Mouse (Mus musculus): Measurements from ENCODE around the gene Tmem163. TPM values are rescaled to one million over a fixed set of nuclear protein-coding genes. Genes with fewer than 3 reads are reported as not detected.

Tmem163 gene
- polyA plus RNA-seq, 1 experiment from 2014 or later = 0.62 TPM

DNA sequence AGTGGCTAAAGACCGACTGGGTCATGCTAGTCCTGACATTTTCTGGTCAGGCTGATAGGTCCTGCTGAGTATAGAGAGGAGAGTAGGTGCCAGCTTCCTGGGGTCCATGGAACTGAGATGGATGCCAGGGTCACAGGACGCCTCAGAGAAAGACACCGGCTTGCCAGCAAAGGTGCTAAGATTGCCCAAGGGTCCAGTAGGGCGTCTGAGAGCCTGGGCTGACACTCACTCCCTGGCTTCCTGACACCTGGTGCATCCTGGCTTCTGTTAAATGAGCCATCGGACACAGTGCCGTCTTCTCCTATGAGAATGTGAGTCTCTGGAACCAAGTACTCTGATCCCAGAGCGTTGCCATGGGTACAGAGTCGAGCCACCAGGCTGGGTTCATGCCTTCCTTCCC, 170.4 kb downstream of the Tmem163 start:
- H3K36me3 ChIP-seq (ENCODE audit: control insufficient read depth, insufficient read depth, low read length) = no peaks in the 10 kb centered on the region
- no peak overlapping the region for H3K27ac ChIP-seq (ENCODE audit: low read depth, low read length)
- 80% methylated on average over 8 of the region's 8 CpGs for WGBS
- no peak overlapping the region for H3K4me2 ChIP-seq (replicated peaks; ENCODE audit: low read depth, low read length)
- H3K4me3 ChIP-seq (ENCODE audit: low read length) = no peak overlapping the region
- ATAC-seq (ENCODE audit: low FRiP score, low TSS enrichment) = no peak
- H3K27me3 ChIP-seq (ENCODE audit: control insufficient read depth, insufficient read depth, low read length) = no peaks in the 10 kb centered on the region
- H3K4me1 ChIP-seq (ENCODE audit: control insufficient read depth, insufficient read depth, low read length) = no peaks in the 10 kb centered on the region
- H3K9ac ChIP-seq (ENCODE audit: low read depth, low read length) = no peak overlapping the region
- H3K9me3 ChIP-seq (ENCODE audit: control insufficient read depth, low read length) = no peaks in the 10 kb centered on the region

DNA sequence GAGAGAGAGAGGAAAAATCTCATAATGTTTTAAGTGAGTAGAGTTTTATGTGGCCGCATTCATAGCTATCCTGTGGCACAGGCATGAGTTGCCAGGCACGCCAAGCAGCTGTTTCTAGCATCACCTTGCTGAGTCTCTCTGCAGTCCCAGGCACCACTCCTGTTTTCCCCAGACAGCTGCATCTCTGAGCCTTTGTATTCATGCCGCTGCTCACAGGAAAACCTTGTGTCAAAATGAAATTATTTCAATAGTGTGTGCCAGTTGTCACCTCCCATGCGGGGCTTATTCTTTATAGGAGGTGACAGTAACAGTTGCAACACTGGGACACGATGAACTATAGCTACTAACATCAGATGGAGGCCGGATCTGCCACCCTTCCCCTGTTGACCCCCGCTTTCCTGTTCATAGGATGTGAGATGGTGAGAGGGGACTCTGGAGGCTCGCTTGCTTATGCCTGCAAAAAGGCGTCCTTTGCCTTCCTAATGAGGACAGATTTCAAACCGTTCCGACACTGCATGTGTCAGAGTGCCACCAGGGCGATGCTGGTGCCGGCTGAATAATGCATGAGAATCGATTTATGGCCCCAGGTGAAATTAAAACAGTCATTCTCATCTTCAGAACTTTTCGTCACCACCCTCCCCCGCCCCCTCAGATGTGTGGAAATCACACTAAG, 171.1 kb downstream of the Tmem163 start:
- H3K36me3 ChIP-seq (ENCODE audit: control insufficient read depth, insufficient read depth, low read length) = no peaks in the 10 kb centered on the region
- H3K9me3 ChIP-seq (ENCODE audit: control insufficient read depth, low read length) = no peaks in the 10 kb centered on the region
- no peak overlapping the region for H3K4me2 ChIP-seq (replicated peaks; ENCODE audit: low read depth, low read length)
- no peaks in the 10 kb centered on the region for H3K4me1 ChIP-seq (ENCODE audit: control insufficient read depth, insufficient read depth, low read length)
- ATAC-seq (ENCODE audit: low FRiP score, low TSS enrichment) = no peak
- no peak overlapping the region for H3K4me3 ChIP-seq (ENCODE audit: low read length)
- H3K27me3 ChIP-seq (ENCODE audit: control insufficient read depth, insufficient read depth, low read length) = no peaks in the 10 kb centered on the region
- H3K27ac ChIP-seq (ENCODE audit: low read depth, low read length) = no peak overlapping the region
- 68% methylated on average over 16 of the region's 16 CpGs for WGBS
- H3K9ac ChIP-seq (ENCODE audit: low read depth, low read length) = no peak overlapping the region

DNA sequence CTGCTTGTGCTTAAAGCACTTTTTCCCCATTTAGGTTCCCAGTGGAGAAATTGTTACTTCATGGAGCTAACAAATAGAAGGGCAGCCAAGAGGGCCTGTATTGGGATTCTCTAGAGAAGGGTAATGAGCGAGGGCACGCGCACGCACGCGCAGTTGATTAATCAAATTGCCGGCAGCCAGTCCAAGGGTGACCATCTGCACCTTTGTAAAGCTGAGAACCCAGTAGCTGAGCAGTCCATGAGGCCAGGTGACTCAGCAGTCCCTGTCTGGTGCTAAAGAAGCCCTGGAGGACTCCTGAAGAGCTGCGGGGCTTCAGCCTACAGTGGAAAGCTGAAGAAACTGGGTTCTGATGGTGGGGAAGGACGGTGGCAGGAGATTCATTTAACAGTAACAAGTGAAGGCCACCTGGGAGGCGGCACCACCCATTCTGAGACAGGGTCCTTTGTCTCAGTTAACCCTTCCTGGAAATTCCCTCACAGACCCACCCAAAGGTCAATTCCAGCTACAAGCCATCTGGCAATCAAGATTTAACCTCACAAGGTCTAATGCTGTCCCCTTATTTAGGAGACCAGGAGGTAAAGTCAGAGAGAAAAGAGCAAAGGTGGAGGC, 172.2 kb downstream of the Tmem163 start:
- no peaks in the 10 kb centered on the region for H3K4me1 ChIP-seq (ENCODE audit: control insufficient read depth, insufficient read depth, low read length)
- ATAC-seq (ENCODE audit: low FRiP score, low TSS enrichment) = no peak
- WGBS = 73% methylated on average over 10 of the region's 10 CpGs

DNA sequence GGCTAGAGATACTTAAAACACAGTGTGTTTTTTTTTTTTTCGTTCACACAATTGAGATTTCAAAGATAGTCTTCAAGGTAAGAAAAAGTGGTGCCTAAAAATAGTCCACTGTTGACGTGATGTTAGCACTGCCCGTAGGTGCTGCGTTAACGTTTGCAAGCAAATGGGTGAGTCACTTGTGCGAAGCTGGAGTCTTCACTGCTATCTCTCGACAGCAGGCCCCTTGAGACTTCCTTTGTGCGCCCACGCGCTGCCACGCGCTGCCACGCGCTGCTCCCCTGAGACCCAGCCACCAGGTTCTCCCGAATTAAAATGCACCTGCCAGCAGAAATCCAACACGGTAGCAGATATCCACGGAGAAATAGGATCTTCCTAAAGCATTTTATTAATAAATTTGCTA, 178.6 kb downstream of the Tmem163 start:
- Histone ChIP-seq H3K27me3 (ENCODE audit: control insufficient read depth, insufficient read depth, low read length) (no peaks in the 10 kb centered on the region), H3K9me3 (ENCODE audit: control insufficient read depth, low read length) (no peaks in the 10 kb centered on the region), H3K9ac (ENCODE audit: low read depth, low read length) (no peak overlapping the region), H3K4me1 (ENCODE audit: control insufficient read depth, insufficient read depth, low read length) (no peaks in the 10 kb centered on the region), H3K4me2 (replicated peaks; ENCODE audit: low read depth, low read length) (no peak overlapping the region), H3K4me3 (ENCODE audit: low read length) (no peak overlapping the region), H3K36me3 (ENCODE audit: control insufficient read depth, insufficient read depth, low read length) (no peaks in the 10 kb centered on the region), H3K27ac (ENCODE audit: low read depth, low read length) (no peak overlapping the region)
- no peak for ATAC-seq (ENCODE audit: low FRiP score, low TSS enrichment)
- 83% methylated on average over 17 of the region's 17 CpGs for WGBS

More for the DNA sequence above, 172.2 kb downstream of the Tmem163 start:
- Histone ChIP-seq H3K9me3 (ENCODE audit: control insufficient read depth, low read length) (no peaks in the 10 kb centered on the region), H3K4me3 (ENCODE audit: low read length) (no peak overlapping the region), H3K9ac (ENCODE audit: low read depth, low read length) (no peak overlapping the region), H3K4me2 (replicated peaks; ENCODE audit: low read depth, low read length) (no peak overlapping the region), H3K27me3 (ENCODE audit: control insufficient read depth, insufficient read depth, low read length) (no peaks in the 10 kb centered on the region), H3K27ac (ENCODE audit: low read depth, low read length) (no peak overlapping the region), H3K36me3 (ENCODE audit: control insufficient read depth, insufficient read depth, low read length) (no peaks in the 10 kb centered on the region)

DNA sequence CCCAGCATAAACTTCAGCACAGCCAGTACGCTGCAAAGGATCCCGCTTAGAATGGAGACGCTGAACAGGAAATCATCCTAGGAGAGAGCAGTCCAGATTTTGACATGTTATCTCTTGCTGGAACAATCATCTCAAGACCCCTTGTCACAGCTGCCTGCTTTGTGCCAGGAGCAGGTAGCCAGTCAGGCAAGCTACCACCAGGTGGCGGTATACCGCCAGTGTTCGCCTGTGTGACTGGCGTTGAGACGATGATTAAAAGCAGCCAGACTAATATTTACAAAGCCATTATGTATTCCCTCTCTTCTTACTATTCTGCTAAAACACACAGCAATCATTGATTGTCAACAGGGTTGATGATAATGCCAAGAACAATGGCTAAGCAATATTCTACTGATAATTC, 179.1 kb downstream of the Tmem163 start:
- Histone ChIP-seq H3K4me3 (ENCODE audit: low read length) (no peak overlapping the region), H3K9ac (ENCODE audit: low read depth, low read length) (no peak overlapping the region), H3K36me3 (ENCODE audit: control insufficient read depth, insufficient read depth, low read length) (no peaks in the 10 kb centered on the region), H3K27me3 (ENCODE audit: control insufficient read depth, insufficient read depth, low read length) (no peaks in the 10 kb centered on the region), H3K27ac (ENCODE audit: low read depth, low read length) (no peak overlapping the region), H3K4me1 (ENCODE audit: control insufficient read depth, insufficient read depth, low read length) (no peaks in the 10 kb centered on the region), H3K9me3 (ENCODE audit: control insufficient read depth, low read length) (no peaks in the 10 kb centered on the region), H3K4me2 (replicated peaks; ENCODE audit: low read depth, low read length) (no peak overlapping the region)
- 14% methylated on average over 8 of the region's 8 CpGs for whole genome bisulfite sequencing
- no peak for ATAC-seq (ENCODE audit: low FRiP score, low TSS enrichment)

DNA sequence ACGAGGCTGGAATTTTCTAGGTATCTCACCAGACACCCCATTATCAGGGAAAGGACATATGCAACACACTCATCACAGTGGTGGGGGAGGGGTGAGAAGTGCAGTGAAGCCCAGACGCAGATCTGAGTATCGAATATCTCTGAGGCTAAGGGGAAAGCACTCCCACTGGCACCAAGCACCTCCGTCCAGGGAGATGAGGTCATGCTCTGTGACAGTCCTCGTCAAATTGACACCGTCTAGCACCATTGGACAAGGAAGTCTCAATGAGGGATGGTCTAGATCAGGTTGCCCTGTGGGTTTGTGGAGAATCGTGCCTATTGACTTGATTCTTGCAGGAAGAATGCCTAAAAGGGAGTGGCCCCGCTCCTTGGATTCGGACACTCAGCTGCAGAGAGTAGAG, 180.6 kb downstream of the Tmem163 start:
- Histone ChIP-seq H3K9ac (ENCODE audit: low read depth, low read length) (no peak overlapping the region), H3K36me3 (ENCODE audit: control insufficient read depth, insufficient read depth, low read length) (no peaks in the 10 kb centered on the region), H3K4me1 (ENCODE audit: control insufficient read depth, insufficient read depth, low read length) (no peaks in the 10 kb centered on the region), H3K9me3 (ENCODE audit: control insufficient read depth, low read length) (no peaks in the 10 kb centered on the region), H3K4me2 (replicated peaks; ENCODE audit: low read depth, low read length) (no peak overlapping the region), H3K27ac (ENCODE audit: low read depth, low read length) (no peak overlapping the region), H3K4me3 (ENCODE audit: low read length) (no peak overlapping the region), H3K27me3 (ENCODE audit: control insufficient read depth, insufficient read depth, low read length) (no peaks in the 10 kb centered on the region)
- WGBS = 37% methylated on average over 9 of the region's 9 CpGs
- ATAC-seq (ENCODE audit: low FRiP score, low TSS enrichment) = 0 out of 2 replicates have a peak, but pooled peaks have one; percentile 40

DNA sequence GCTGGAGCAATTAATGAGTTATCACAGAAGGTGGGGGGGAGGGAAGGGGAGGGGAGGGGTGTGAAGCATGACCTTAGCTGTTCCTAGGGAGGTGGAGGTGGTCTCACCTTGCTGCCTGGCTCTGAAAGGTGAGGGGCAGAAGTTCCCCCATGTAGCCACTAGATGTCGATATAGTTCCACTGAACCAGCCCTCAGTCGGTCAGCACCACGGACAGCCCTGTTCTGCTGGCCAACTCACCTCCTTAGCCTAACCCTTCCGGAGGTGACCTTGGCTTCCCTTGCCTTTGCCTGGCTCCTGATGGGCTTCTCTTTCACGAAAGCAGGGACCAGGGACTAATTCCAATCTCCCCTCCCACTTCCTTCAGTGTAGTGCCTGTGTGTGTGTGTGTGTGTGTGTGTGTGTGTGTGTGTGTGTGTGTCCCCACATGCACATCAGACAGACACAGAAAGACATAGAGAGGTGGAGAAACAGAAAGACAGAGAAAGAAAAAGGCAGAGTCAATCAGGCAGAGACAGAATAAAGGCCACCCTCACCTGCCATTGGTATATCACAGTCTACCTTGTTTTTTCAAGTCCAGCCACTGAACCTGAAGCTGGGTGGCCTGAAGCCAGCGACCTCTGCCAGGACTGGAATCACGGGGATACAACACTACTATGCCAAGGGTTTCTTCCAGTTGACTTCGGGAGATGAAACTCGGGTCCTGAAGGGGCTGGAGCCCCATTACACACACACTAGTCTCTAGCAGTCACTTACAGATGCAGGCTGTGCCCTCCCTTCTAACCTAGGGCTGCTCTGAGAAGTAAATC, 182.4 kb downstream of the Tmem163 start:
- WGBS = 36% methylated on average over 9 of the region's 9 CpGs

DNA sequence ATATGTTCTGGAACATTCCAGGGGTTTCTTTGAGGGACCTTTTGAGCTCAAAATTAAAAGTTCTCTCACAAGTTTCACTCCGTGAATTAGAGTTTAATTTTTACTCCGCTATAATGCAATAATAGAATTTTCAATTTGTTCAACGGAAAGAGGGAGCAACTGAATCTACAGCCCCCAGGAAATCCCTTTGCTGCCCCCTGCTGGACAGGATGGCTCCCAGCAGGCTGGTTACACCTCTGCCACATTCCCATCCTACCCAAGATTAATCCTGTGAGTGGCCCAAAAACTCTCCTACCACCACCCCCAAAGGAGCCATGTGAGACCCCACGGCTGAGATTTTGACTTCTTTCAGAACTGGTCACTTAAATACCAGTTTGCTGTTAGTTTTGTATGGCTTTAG, 192.2 kb downstream of the Tmem163 start:
- ATAC-seq (ENCODE audit: low FRiP score, low TSS enrichment) = no peak
- no peaks in the 10 kb centered on the region for H3K4me1 ChIP-seq (ENCODE audit: control insufficient read depth, insufficient read depth, low read length)
- no peaks in the 10 kb centered on the region for H3K27me3 ChIP-seq (ENCODE audit: control insufficient read depth, insufficient read depth, low read length)
- peaks cover 5% of the 10 kb centered on the region; the same call in 1 of the 2 replicates for H3K36me3 ChIP-seq (ENCODE audit: control insufficient read depth, insufficient read depth, low read length)
- H3K9ac ChIP-seq (ENCODE audit: low read depth, low read length) = no peak overlapping the region
- no peak overlapping the region for H3K27ac ChIP-seq (ENCODE audit: low read depth, low read length)
- WGBS = 86% methylated on average over 4 of the region's 4 CpGs
- H3K4me2 ChIP-seq (replicated peaks; ENCODE audit: low read depth, low read length) = no peak overlapping the region
- no peak overlapping the region for H3K4me3 ChIP-seq (ENCODE audit: low read length)
- H3K9me3 ChIP-seq (ENCODE audit: control insufficient read depth, low read length) = no peaks in the 10 kb centered on the region

More for the DNA sequence above, 182.4 kb downstream of the Tmem163 start:
- Histone ChIP-seq H3K4me2 (replicated peaks; ENCODE audit: low read depth, low read length) (no peak overlapping the region), H3K9me3 (ENCODE audit: control insufficient read depth, low read length) (no peaks in the 10 kb centered on the region), H3K4me1 (ENCODE audit: control insufficient read depth, insufficient read depth, low read length) (no peaks in the 10 kb centered on the region), H3K27me3 (ENCODE audit: control insufficient read depth, insufficient read depth, low read length) (no peaks in the 10 kb centered on the region), H3K27ac (ENCODE audit: low read depth, low read length) (no peak overlapping the region), H3K36me3 (ENCODE audit: control insufficient read depth, insufficient read depth, low read length) (no peaks in the 10 kb centered on the region), H3K9ac (ENCODE audit: low read depth, low read length) (no peak overlapping the region), H3K4me3 (ENCODE audit: low read length) (no peak overlapping the region)
- no peak for ATAC-seq (ENCODE audit: low FRiP score, low TSS enrichment)

DNA sequence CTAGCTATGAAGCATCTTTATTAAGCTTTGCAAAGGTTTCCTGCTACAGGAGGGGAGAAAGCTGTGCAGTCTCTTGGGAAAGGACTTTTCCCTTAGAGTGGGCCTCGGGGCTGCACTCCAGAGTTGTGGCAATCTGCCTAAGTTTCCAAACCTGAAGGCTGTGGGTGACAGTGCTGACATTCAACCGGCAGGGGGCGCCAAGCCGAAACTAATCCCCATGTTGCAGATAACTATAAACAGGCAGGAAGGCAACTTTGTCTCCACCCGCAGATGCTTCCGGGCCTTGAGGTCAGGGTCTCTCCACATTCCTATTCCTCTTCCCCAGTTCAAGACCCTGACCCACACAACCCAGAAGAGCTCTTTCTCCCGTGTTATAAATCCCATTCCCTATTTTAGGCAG, 194.5 kb downstream of the Tmem163 start:
- 45% methylated on average over 7 of the region's 7 CpGs for WGBS
- Histone ChIP-seq H3K27ac (ENCODE audit: low read depth, low read length) (no peak overlapping the region), H3K4me3 (ENCODE audit: low read length) (no peak overlapping the region), H3K27me3 (ENCODE audit: control insufficient read depth, insufficient read depth, low read length) (no peaks in the 10 kb centered on the region), H3K4me2 (replicated peaks; ENCODE audit: low read depth, low read length) (no peak overlapping the region), H3K9ac (ENCODE audit: low read depth, low read length) (no peak overlapping the region), H3K36me3 (ENCODE audit: control insufficient read depth, insufficient read depth, low read length) (peaks cover 5% of the 10 kb centered on the region; the same call in 1 of the 2 replicates), H3K4me1 (ENCODE audit: control insufficient read depth, insufficient read depth, low read length) (no peaks in the 10 kb centered on the region), H3K9me3 (ENCODE audit: control insufficient read depth, low read length) (no peaks in the 10 kb centered on the region)
- no peak for ATAC-seq (ENCODE audit: low FRiP score, low TSS enrichment)

Data from kidney, embryonic 14.5 days (tissue).